Mouse (Mus musculus) Patski (cell line): ENCODE results near the gene Sbk3. TPM values are rescaled to one million over a fixed set of nuclear protein-coding genes. Genes with fewer than 3 reads are reported as not detected.

ENCODE experiments used
- ATAC-seq: fragments of 100-300 bp; one replicate; pipeline ENCODE4 v1.8.0; 2021
- CTCF ChIA-PET: fragments of 350-600 bp; sonication (Branson Sonifier 250); formaldehyde crosslinking; loops from one replicate; lab custom pipeline; 2022; ENCODE audit warnings: inconsistent platforms; lab: Charles Lee
- POLR2A ChIA-PET: fragments of 350-600 bp; sonication (Branson Sonifier 250); formaldehyde crosslinking; loops from one replicate; lab custom pipeline; 2022; ENCODE audit warnings: antibody characterized with exemption, inconsistent platforms; lab: Charles Lee
- DNase-seq: peaks from one replicate; pipeline ENCODE4 v3.0.0-alpha.2; 2011; ENCODE audit warnings: low read depth, low spot score
- H3K27me3 ChIP-seq: fragments of 371-371 bp; one replicate; pipeline ENCODE4 v1.5.1; 2021
- CTCF ChIP-seq: fragments of 100-300 bp; IDR thresholded peaks from one replicate; pipeline ENCODE4 v1.5.1; 2021
- in situ Hi-C: fragments of 300-500 bp; cut with MboI; formaldehyde crosslinking; loops from 3 replicates; pipeline ENCODE4 v1.11.1; 2018; ENCODE audit warnings: low pct_unique_long_range_greater_than_20kb, mixed read lengths
- polyA plus RNA-seq: library from polyadenylated mRNA; unstranded; gene quantifications from one replicate; pipeline ENCODE4 v1.2.3, GENCODE M21; 2021

Gene Sbk3
- polyA plus RNA-seq, 1 experiment from 2014 or later, result 0.09 TPM

- DNase-seq (no peak), ATAC-seq (no peak)
- no peak for TF ChIP-seq CTCF
- ChIA-PET POLR2A (interaction anchor here (0.6 kb wide), 1 partner anchor 42 kb away, joined by 3 read pairs; no protein-coding TSS in a partner anchor), CTCF (no interaction called here)
- no peaks in the 10 kb centered on the region for H3K27me3 ChIP-seq
- in situ Hi-C loops, result no loop called here
These were observed 13.6 kb downstream of the Sbk3 start for GRCm38 (mm10) chr7:4957361-4957760.

GRCm38 (mm10) chr7:4953815-4954445, 17.0 kb downstream of the Sbk3 start:
- ChIA-PET CTCF (no interaction called here), POLR2A (no interaction called here)
- no peak for ATAC-seq
- no peak for DNase-seq
- no peak for TF ChIP-seq CTCF
- no peaks in the 10 kb centered on the region for H3K27me3 ChIP-seq
- in situ Hi-C loops, result no loop called here

- CTCF ChIA-PET, result interaction anchor here (1.0 kb wide), 1 partner anchor 26 kb away, joined by 3 read pairs; no protein-coding TSS in a partner anchor
- POLR2A ChIA-PET, result no interaction called here
- ATAC-seq (no peak), DNase-seq (no peak)
- TF ChIP-seq CTCF, result no peak
- H3K27me3 ChIP-seq, result no peaks in the 10 kb centered on the region
- in situ Hi-C loops, result no loop called here
These were observed 20.2 kb downstream of the Sbk3 start for GRCm38 (mm10) chr7:4950561-4951342.

GRCm38 (mm10) chr7:4948386-4948785, 22.6 kb downstream of the Sbk3 start:
- CTCF ChIA-PET, result no interaction called here
- POLR2A ChIA-PET, result no interaction called here
- no peaks in the 10 kb centered on the region for H3K27me3 ChIP-seq
- DNase-seq, result no peak
- no peak for ATAC-seq
- no peak for TF ChIP-seq CTCF
- in situ Hi-C loops, result loop anchor here (10.0 kb wide), 1 partner anchor 384 kb away; no protein-coding TSS in a partner anchor

- ATAC-seq (no peak), DNase-seq (no peak)
- in situ Hi-C loops, result loop anchor here (10.0 kb wide), 1 partner anchor 383 kb away; no protein-coding TSS in a partner anchor
- H3K27me3 ChIP-seq, result no peaks in the 10 kb centered on the region
- ChIA-PET CTCF (interaction anchor here (0.7 kb wide), 1 partner anchor 16 kb away, joined by 3 read pairs; the partner anchor contains the start of gene Sbk2), POLR2A (no interaction called here)
- TF ChIP-seq CTCF, result no peak
These were observed 23.1 kb downstream of the Sbk3 start for GRCm38 (mm10) chr7:4947855-4948254.

GRCm38 (mm10) chr7:4943223-4943815, 27.6 kb downstream of the Sbk3 start:
- POLR2A ChIA-PET, result interaction anchor here (0.5 to 1.5 kb wide), 2 partner anchors 54 to 118 kb away, joined by 3 read pairs; no protein-coding TSS in a partner anchor
- peak; percentile 96 for TF ChIP-seq CTCF
- peak; percentile 86 for ATAC-seq
- no peaks in the 10 kb centered on the region for H3K27me3 ChIP-seq
- CTCF ChIA-PET, result interaction anchor here (0.6 to 1.6 kb wide), 4 partner anchors 15 to 117 kb away, joined by 3 to 6 read pairs (median 4); partner anchors contain the start of genes Fiz1, Sbk2 and Zfp524
- in situ Hi-C loops, result loop anchor here (5.0 to 10.0 kb wide), 2 partner anchors 104 to 379 kb away; no protein-coding TSS in a partner anchor
- DNase-seq, result peak; percentile 61

- no peak for DNase-seq
- in situ Hi-C loops, result loop anchor here (5.0 to 10.0 kb wide), 2 partner anchors 105 to 378 kb away; no protein-coding TSS in a partner anchor
- TF ChIP-seq CTCF, result no peak
- ChIA-PET POLR2A (interaction anchor here (1.5 kb wide), 1 partner anchor 118 kb away, joined by 3 read pairs; no protein-coding TSS in a partner anchor), CTCF (interaction anchor here (1.8 to 3.3 kb wide), 2 partner anchors 21 to 108 kb away, joined by 4 to 11 read pairs; partner anchors contain the start of genes Sbk2 and Zfp580)
- no peaks in the 10 kb centered on the region for H3K27me3 ChIP-seq
- ATAC-seq, result no peak
These were observed 28.3 kb downstream of the Sbk3 start for GRCm38 (mm10) chr7:4942673-4943072.

GRCm38 (mm10) chr7:4940068-4940479, 30.9 kb downstream of the Sbk3 start:
- H3K27me3 ChIP-seq, result no peaks in the 10 kb centered on the region
- ChIA-PET CTCF (interaction anchor here (0.7 to 3.3 kb wide), 20 partner anchors 8 to 380 kb away, joined by 3 to 12 read pairs (median 4); partner anchors contain the start of genes Nat14, Sbk2, Ssc5d and Ube2s), POLR2A (no interaction called here)
- peak; percentile 95 for TF ChIP-seq CTCF
- in situ Hi-C loops, result loop anchor here (5.0 to 10.0 kb wide), 2 partner anchors 107 to 375 kb away; no protein-coding TSS in a partner anchor
- ATAC-seq (no peak), DNase-seq (no peak)

GRCm38 (mm10) chr7:4938456-4938855, 32.5 kb downstream of the Sbk3 start:
- ChIA-PET CTCF (interaction anchor here (0.8 to 2.5 kb wide), 9 partner anchors 23 to 122 kb away, joined by 3 to 12 read pairs (median 5); partner anchors contain the start of genes Sbk2 and Zfp628), POLR2A (interaction anchor here (1.0 kb wide), 1 partner anchor 127 kb away, joined by 4 read pairs; no protein-coding TSS in a partner anchor)
- H3K27me3 ChIP-seq, result no peaks in the 10 kb centered on the region
- TF ChIP-seq CTCF, result peak; percentile 93
- DNase-seq, result no peak
- in situ Hi-C loops, result no loop called here
- no peak for ATAC-seq

GRCm38 (mm10) chr7:4937392-4937791, 33.6 kb downstream of the Sbk3 start:
- POLR2A ChIA-PET, result no interaction called here
- DNase-seq (no peak), ATAC-seq (no peak)
- in situ Hi-C loops, result no loop called here
- no peaks in the 10 kb centered on the region for H3K27me3 ChIP-seq
- CTCF ChIA-PET, result interaction anchor here (1.6 kb wide), 1 partner anchor 27 kb away, joined by 6 read pairs; the partner anchor contains the start of gene Sbk2
- TF ChIP-seq CTCF, result no peak
